Mouse (Mus musculus) brain, embryonic 14.5 days (tissue): ENCODE results near the gene Lmo4.

Source experiments
- CTCF ChIP-seq: fragments of 200-500 bp; IDR thresholded peaks from 2 replicates; pipeline ENCODE4 v1.5.1; 2012; ENCODE audit warnings: inconsistent platforms, mild to moderate bottlenecking, moderate library complexity, borderline replicate concordance; ENCODE audit not compliant: insufficient read depth, insufficient read length; ENCODE audit errors: extremely low read depth
- POLR2A ChIP-seq: fragments of 200-500 bp; IDR thresholded peaks from 2 replicates; pipeline ENCODE4 v1.6.1; 2012; ENCODE audit warnings: mild to moderate bottlenecking, inconsistent platforms, borderline replicate concordance; ENCODE audit not compliant: poor library complexity, insufficient read depth, insufficient read length, severe bottlenecking; ENCODE audit errors: extremely low read depth

- no peak for TF ChIP-seq CTCF
- TF ChIP-seq POLR2A = no peak
Observed at GRCm38 (mm10) chr3:144184918-144185317, 20.1 kb downstream of the Lmo4 start.
